Mouse (Mus musculus): Measurements from ENCODE around the gene Gimap8.
A peak's percentile ranks its signal among the peaks of the same experiment; 100 is the strongest.

Gimap8 gene

DNA sequence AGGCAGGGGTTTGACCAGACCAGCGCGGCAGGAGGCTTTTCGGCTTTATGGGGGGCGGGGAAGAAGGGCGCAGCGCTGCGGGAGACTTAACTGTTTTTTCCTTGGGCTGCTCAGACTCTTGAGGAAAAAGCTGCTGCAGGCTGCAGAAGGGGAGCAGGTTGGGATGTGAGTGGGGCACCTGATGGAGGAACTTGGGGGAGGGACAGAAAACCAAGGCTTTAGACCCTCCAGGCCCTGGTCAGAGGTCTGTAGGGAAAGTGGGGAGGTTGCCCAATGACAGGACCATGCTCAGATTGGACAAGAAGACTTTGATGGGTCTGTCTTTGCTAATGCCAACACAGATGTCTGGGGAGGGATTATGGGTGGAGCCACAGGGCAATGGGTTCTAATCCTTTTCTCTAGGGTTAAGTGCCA, 19.5 kb upstream of the Gimap8 start:
- H3K27me3 ChIP-seq (ENCODE audit: control insufficient read depth, insufficient read depth, low read length, poor library complexity, severe bottlenecking) = no peaks in the 10 kb centered on the region
- no peak for DNase-seq (ENCODE audit: low read depth, low spot score)
- H3K36me3 ChIP-seq (ENCODE audit: control insufficient read depth, insufficient read depth, low read length, poor library complexity, severe bottlenecking) = no peaks in the 10 kb centered on the region

DNA sequence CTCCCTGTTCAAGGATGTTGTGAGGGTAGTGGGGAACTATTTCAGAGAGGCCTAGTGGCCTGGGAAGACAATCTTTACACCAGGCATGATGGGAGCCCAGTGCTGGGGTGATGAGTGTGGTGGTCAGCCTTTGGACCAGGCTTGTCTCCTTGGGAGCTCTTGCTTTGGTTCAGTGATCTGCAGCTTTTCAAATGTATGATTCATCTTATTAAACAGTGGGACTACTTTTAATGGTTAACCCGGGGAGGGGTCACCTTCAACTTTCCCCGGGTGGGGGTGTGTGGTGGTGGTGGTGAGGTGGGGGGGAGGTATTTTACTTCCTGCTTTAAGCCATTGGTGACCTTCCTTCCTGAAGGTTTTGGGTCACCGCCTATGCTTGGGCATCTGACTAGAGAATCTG, 18.7 kb upstream of the Gimap8 start:
- H3K36me3 ChIP-seq (ENCODE audit: control insufficient read depth, insufficient read depth, low read length, poor library complexity, severe bottlenecking) = no peaks in the 10 kb centered on the region
- no peak for DNase-seq (ENCODE audit: low read depth, low spot score)
- H3K27me3 ChIP-seq (ENCODE audit: control insufficient read depth, insufficient read depth, low read length, poor library complexity, severe bottlenecking) = no peaks in the 10 kb centered on the region

GRCm38 (mm10) chr6:48628808-48629660, 18.0 kb upstream of the Gimap8 start:
- DNase-seq (ENCODE audit: low read depth, low spot score) = peak; percentile 72
- Histone ChIP-seq H3K27me3 (ENCODE audit: control insufficient read depth, insufficient read depth, low read length, poor library complexity, severe bottlenecking) (no peaks in the 10 kb centered on the region), H3K36me3 (ENCODE audit: control insufficient read depth, insufficient read depth, low read length, poor library complexity, severe bottlenecking) (no peaks in the 10 kb centered on the region)

DNA sequence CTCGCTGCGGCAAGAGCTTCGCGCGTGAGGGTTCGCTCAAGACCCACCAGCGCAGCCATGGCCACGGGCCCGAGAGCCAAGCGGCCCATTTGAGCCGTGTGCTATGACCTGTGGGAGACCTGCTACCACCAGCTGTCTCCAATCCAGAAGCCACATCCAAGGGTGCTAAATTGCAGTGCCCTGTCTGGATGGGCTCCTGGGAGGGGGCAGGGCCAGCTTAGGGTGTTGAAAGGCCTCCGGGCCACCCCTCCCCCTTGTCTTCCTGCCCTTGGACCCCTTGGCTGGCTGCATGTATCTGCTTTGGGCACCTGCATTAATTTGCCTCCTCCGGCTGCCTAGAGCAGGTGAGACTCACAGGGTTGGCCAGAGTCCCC, 17.4 kb upstream of the Gimap8 start:
- Histone ChIP-seq H3K27me3 (ENCODE audit: control insufficient read depth, insufficient read depth, low read length, poor library complexity, severe bottlenecking) (no peaks in the 10 kb centered on the region), H3K36me3 (ENCODE audit: control insufficient read depth, insufficient read depth, low read length, poor library complexity, severe bottlenecking) (no peaks in the 10 kb centered on the region)
- no peak for DNase-seq (ENCODE audit: low read depth, low spot score)

- no peaks in the 10 kb centered on the region for H3K36me3 ChIP-seq (ENCODE audit: control insufficient read depth, insufficient read depth, low read length, poor library complexity, severe bottlenecking)
- no peak for DNase-seq (ENCODE audit: low read depth, low spot score)
These were observed 16.2 kb upstream of the Gimap8 start for GRCm38 (mm10) chr6:48630831-48631230.

DNA sequence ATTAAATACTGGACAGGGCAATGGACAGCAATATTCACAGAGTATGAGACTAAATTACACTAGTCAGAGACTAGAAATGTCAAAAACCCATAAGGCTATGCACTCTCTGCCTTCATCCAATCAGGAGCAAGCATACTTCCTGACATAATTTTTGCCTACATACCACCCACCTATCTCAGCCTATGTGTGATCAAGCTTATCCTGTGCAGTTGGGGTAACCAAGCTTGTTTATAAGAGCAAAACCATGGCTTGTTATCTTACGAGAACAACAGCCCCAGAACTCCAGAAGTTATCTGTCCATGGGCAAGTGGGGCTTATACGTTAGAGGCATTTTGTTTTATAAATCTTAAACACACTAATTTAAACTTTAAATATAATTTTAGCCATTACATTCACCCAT, 11.9 kb upstream of the Gimap8 start:
- no peaks in the 10 kb centered on the region for H3K36me3 ChIP-seq (ENCODE audit: control insufficient read depth, insufficient read depth, low read length, poor library complexity, severe bottlenecking)
- DNase-seq (ENCODE audit: low read depth, low spot score) = no peak
- no peaks in the 10 kb centered on the region for H3K27me3 ChIP-seq (ENCODE audit: control insufficient read depth, insufficient read depth, low read length, poor library complexity, severe bottlenecking)

More at GRCm38 (mm10) chr6:48630831-48631230, 16.2 kb upstream of the Gimap8 start:
- H3K27me3 ChIP-seq (ENCODE audit: control insufficient read depth, insufficient read depth, low read length, poor library complexity, severe bottlenecking) = no peaks in the 10 kb centered on the region

- DNase-seq (ENCODE audit: low read depth, low spot score) = no peak
- Histone ChIP-seq H3K36me3 (ENCODE audit: control insufficient read depth, insufficient read depth, low read length, poor library complexity, severe bottlenecking) (no peaks in the 10 kb centered on the region), H3K27me3 (ENCODE audit: control insufficient read depth, insufficient read depth, low read length, poor library complexity, severe bottlenecking) (no peaks in the 10 kb centered on the region)
These were observed 10.5 kb upstream of the Gimap8 start for GRCm38 (mm10) chr6:48636515-48636914.

DNA sequence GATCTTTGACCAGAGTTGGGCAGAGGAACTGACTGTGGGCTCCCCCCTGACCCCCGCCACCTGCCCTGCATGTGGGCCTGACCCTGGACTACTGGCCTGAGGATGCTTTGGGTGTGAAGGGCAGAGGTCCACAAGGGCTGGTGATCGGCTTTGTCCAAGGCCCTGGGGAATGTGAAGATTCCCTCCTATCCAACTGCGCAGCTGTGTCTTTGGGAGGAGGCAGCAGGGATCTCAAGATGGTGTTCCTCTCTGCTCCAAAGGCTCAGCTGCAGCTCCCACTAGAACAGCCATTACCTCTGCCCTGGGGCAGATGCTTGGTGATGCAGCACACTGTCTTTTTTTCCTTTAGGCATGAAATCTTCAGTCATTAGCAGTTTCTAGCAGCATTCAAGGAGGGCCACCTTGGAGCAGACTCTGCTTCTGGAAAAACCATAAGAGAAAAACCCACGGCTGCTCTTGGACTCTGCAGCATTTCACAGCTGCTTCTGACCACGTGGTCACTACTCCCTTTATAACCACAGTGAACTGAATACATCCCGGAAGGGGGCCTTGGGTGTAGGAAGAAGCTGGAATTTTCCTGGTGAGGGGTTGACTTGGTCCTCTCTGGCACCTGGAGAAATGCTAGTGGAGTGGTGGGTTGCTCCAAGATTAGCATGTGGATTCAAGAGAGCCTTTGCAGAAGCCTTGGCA, 9.1 kb upstream of the Gimap8 start:
- no peaks in the 10 kb centered on the region for H3K36me3 ChIP-seq (ENCODE audit: control insufficient read depth, insufficient read depth, low read length, poor library complexity, severe bottlenecking)

GRCm38 (mm10) chr6:48638553-48638952, 8.5 kb upstream of the Gimap8 start:
- no peak for DNase-seq (ENCODE audit: low read depth, low spot score)
- no peaks in the 10 kb centered on the region for H3K36me3 ChIP-seq (ENCODE audit: control insufficient read depth, insufficient read depth, low read length, poor library complexity, severe bottlenecking)
- no peaks in the 10 kb centered on the region for H3K27me3 ChIP-seq (ENCODE audit: control insufficient read depth, insufficient read depth, low read length, poor library complexity, severe bottlenecking)

More for the DNA sequence above, 9.1 kb upstream of the Gimap8 start:
- DNase-seq (ENCODE audit: low read depth, low spot score) = no peak
- no peaks in the 10 kb centered on the region for H3K27me3 ChIP-seq (ENCODE audit: control insufficient read depth, insufficient read depth, low read length, poor library complexity, severe bottlenecking)

GRCm38 (mm10) chr6:48641391-48641790, 5.6 kb upstream of the Gimap8 start:
- DNase-seq (ENCODE audit: low read depth, low spot score) = no peak
- no peaks in the 10 kb centered on the region for H3K36me3 ChIP-seq (ENCODE audit: control insufficient read depth, insufficient read depth, low read length, poor library complexity, severe bottlenecking)
- H3K27me3 ChIP-seq (ENCODE audit: control insufficient read depth, insufficient read depth, low read length, poor library complexity, severe bottlenecking) = no peaks in the 10 kb centered on the region

GRCm38 (mm10) chr6:48642764-48643292, 4.2 kb upstream of the Gimap8 start:
- peak; percentile 83 for DNase-seq (ENCODE audit: low read depth, low spot score)
- no peaks in the 10 kb centered on the region for H3K36me3 ChIP-seq (ENCODE audit: control insufficient read depth, insufficient read depth, low read length, poor library complexity, severe bottlenecking)
- no peaks in the 10 kb centered on the region for H3K27me3 ChIP-seq (ENCODE audit: control insufficient read depth, insufficient read depth, low read length, poor library complexity, severe bottlenecking)

- Histone ChIP-seq H3K36me3 (ENCODE audit: control insufficient read depth, insufficient read depth, low read length, poor library complexity, severe bottlenecking) (peaks cover 5% of the 10 kb centered on the region; the same call in 1 of the 2 replicates), H3K27me3 (ENCODE audit: control insufficient read depth, insufficient read depth, low read length, poor library complexity, severe bottlenecking) (no peaks in the 10 kb centered on the region)
- DNase-seq (ENCODE audit: low read depth, low spot score) = peak; percentile 90
These were observed 1.2 kb upstream of the Gimap8 start for GRCm38 (mm10) chr6:48645660-48646308.

DNA sequence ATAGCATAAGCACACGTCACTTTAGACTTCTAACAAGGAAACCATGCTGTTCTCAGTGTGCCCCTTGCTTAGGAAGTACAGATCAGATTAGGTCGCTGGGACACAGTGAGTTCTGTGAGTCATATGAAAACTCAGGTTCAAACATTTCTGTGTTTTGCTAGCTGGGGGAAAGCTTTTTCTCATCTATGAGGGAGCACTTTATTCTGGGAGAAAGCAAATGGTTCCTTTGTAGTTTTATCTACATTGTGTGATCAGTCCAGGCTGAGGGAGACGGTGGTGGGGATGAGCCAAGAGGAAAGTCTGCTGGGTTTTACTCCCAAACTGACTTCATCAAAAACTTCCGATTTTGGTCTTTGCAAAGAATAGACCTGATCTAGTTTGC, 734 bp upstream of the Gimap8 start:
- Histone ChIP-seq H3K27me3 (ENCODE audit: control insufficient read depth, insufficient read depth, low read length, poor library complexity, severe bottlenecking) (no peaks in the 10 kb centered on the region), H3K36me3 (ENCODE audit: control insufficient read depth, insufficient read depth, low read length, poor library complexity, severe bottlenecking) (peaks cover 5% of the 10 kb centered on the region; the same call in 1 of the 2 replicates)
- DNase-seq (ENCODE audit: low read depth, low spot score) = no peak

DNA sequence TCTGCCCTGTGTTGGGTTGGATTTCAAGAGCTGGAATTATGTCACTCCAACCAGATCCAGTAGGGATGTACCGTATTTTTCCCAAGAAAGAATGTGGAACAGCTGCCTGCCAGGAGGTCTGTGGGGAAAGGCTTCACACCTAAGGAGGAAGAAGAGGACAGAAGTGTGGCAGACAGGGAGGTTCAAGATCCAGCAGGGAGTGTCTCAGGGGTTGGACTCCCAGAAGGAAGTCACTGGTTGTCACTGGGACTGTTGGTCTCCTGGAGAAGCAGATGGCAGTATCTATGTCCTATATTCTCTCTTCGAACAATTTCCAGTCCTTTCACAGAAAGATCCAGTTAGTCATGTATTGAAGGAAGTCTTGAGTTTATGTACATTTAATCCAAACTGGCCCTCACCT, 577 bp downstream of the Gimap8 start:
- no peaks in the 10 kb centered on the region for H3K27me3 ChIP-seq (ENCODE audit: control insufficient read depth, insufficient read depth, low read length, poor library complexity, severe bottlenecking)
- DNase-seq (ENCODE audit: low read depth, low spot score) = no peak
- H3K36me3 ChIP-seq (ENCODE audit: control insufficient read depth, insufficient read depth, low read length, poor library complexity, severe bottlenecking) = peaks cover 5% of the 10 kb centered on the region; the same call in 1 of the 2 replicates

GRCm38 (mm10) chr6:48648779-48649178, 1.7 kb downstream of the Gimap8 start:
- Histone ChIP-seq H3K27me3 (ENCODE audit: control insufficient read depth, insufficient read depth, low read length, poor library complexity, severe bottlenecking) (no peaks in the 10 kb centered on the region), H3K36me3 (ENCODE audit: control insufficient read depth, insufficient read depth, low read length, poor library complexity, severe bottlenecking) (peaks cover 7% of the 10 kb centered on the region)
- no peak for DNase-seq (ENCODE audit: low read depth, low spot score)
